Comparison of ENCODE assay signal across 21 mouse cellular contexts in the genomic region with DNA sequence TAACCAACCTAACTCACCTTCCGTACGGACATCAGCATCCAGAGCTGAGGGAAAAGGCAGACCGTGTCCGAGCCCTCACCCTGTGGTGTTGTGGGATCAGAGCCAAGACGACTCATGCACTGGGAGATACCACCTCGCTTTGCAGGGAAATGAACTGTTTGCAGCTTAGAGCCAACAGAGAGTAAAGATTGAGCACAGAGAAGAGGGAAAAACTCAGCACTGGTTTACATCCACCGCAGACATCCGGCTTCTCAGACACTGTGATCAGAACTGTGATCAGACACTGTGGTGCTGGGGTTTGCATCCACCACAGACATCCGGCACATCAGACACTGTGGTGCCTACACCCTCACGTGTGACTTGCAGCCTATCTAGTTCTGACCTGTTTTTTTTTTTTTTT. TPM values are rescaled to one million over a fixed set of nuclear protein-coding genes. Genes with fewer than 3 reads are reported as not detected.
DNase-seq lines count a peak whose midpoint lies in the region; ATAC-seq and TF ChIP-seq lines count a peak whose summit lies in the region.
"Not testable (repeated sequence)": the region's sequence is repeated elsewhere in the genome, so short reads cannot be mapped to it uniquely, and the experiment has no call there.
"Had no signal": no experiment of that assay in that cellular context is flagged by ENCODE, and none has a peak within 500 bp of the region (broad histone marks: within the 10 kb centered on the region; RNA-seq: fewer than 3 reads in every experiment).

No protein-coding gene starts in this region.

- ATAC-seq in activated CD4-positive, CD25-positive, alpha-beta regulatory T cell, adult 4 months = peak; percentile 98
- ATAC-seq in lung, embryonic 14.5 days (ENCODE audit: insufficient read depth) = not testable (repeated sequence)

- WGBS in lung, embryonic 14.5 days = 59% methylated on average over 8 of the region's 10 CpGs

- not testable (repeated sequence) for H3K9me3 ChIP-seq in lung, embryonic 14.5 days (ENCODE audit: low read depth, low read length)

- H3K27ac ChIP-seq in lung, embryonic 14.5 days (ENCODE audit: low read depth) = not testable (repeated sequence)

- intact Hi-C loops in heart, postnatal 10 days (cut with DNase I) = not testable (repeated sequence)

- H3K4me2 ChIP-seq in lung, embryonic 14.5 days = not testable (repeated sequence)
- peak overlapping the region; percentile 53 for H3K4me2 ChIP-seq in myocyte (ENCODE audit: low read depth)

- DNase-seq in CD4-positive, CD25-positive, alpha-beta regulatory T cell, adult 2 months (ENCODE audit: low read depth, low spot score) = peak; percentile 76
- DNase-seq in cerebellum, postnatal 36 days = peak; percentile 22 to 33
- DNase-seq in heart, postnatal 10 days = peak; percentile 37 to 47
- DNase-seq in lung, embryonic 14.5 days = peak; percentile 11
- DNase-seq in thymus, adult 18-20 months = peak; percentile 54 to 73
- DNase-seq in urinary bladder, postnatal 14 days (ENCODE audit: low spot score) = peak; percentile 19

- H3K9ac ChIP-seq in lung, embryonic 14.5 days = not testable (repeated sequence)

- not testable (repeated sequence) for H3K4me1 ChIP-seq in lung, embryonic 14.5 days (ENCODE audit: insufficient read depth)

- H3K4me3 ChIP-seq in lung, embryonic 14.5 days (ENCODE audit: low read depth, low read length); myocyte: not testable (repeated sequence)

- TF ChIP-seq POLR2A in myocyte (IDR thresholded peaks at IDR 0.05; ENCODE audit: insufficient read length, low read depth) = not testable (repeated sequence)

- not testable (repeated sequence) for H3ac ChIP-seq in myocyte (ENCODE audit: control insufficient read depth, insufficient read length)

- not testable (repeated sequence) for H3K79me2 ChIP-seq in myocyte (ENCODE audit: control insufficient read depth, insufficient read depth)

- not testable (repeated sequence) for TF ChIP-seq CTCF in lung, embryonic 14.5 days (IDR thresholded peaks at IDR 0.05; ENCODE audit: low read depth)

- H3K27me3 ChIP-seq in lung, embryonic 14.5 days (ENCODE audit: insufficient read depth, low read length); myocyte (ENCODE audit: control insufficient read depth, insufficient read depth, insufficient read length): not testable (repeated sequence)

- H3K36me3 ChIP-seq in lung, embryonic 14.5 days (ENCODE audit: insufficient read depth); myocyte (ENCODE audit: control insufficient read depth, insufficient read depth): not testable (repeated sequence)

RNA-seq across cellular contexts. Expression of a gene that starts 4.6 kb away (rescaled TPM):
- 10 to 100 TPM; 11.5 to 12.7 TPM for polyA plus RNA-seq in activated CD4-positive, CD25-positive, alpha-beta regulatory T cell, adult 4 months (2017; shearing (Covaris generic))
- total RNA-seq in heart, postnatal 10 days (2021) = under 1 TPM in 1 of 2 experiments, not detected in 1; 0.17 TPM
- not detected in 2 replicates for polyA plus RNA-seq in lung, embryonic 14.5 days (2014; fragmentation: Nextera tagmentation; extraction: Ambion mirVana)
- polyA plus RNA-seq in myocyte (2012; fragmentation: generic; extraction: Trizol) = 16.3 TPM
- total RNA-seq: gastrocnemius, adult 2 months; granulocyte monocyte progenitor cell, adult 5-6 weeks; layer of hippocampus, adult 18-20 months; layer of hippocampus, postnatal 36 days had no signal
- polyA plus RNA-seq: forebrain, embryonic 10.5 days; hindbrain, embryonic 13.5 days; kidney, embryonic 16.5 days had no signal

RNA-seq across cellular contexts. Expression of a gene that starts 7.5 kb away (rescaled TPM):
- polyA plus RNA-seq in activated CD4-positive, CD25-positive, alpha-beta regulatory T cell, adult 4 months (2017; shearing (Covaris generic)) = not detected
- under 1 TPM; 0.17 to 0.34 TPM for total RNA-seq in heart, postnatal 10 days (2021)
- not detected in 2 replicates for polyA plus RNA-seq in lung, embryonic 14.5 days (2014; fragmentation: Nextera tagmentation; extraction: Ambion mirVana)
- 0.18 TPM for polyA plus RNA-seq in myocyte (2012; fragmentation: generic; extraction: Trizol)
- total RNA-seq: granulocyte monocyte progenitor cell, adult 5-6 weeks; layer of hippocampus, adult 18-20 months had no signal
- polyA plus RNA-seq: adrenal gland, adult 2 months; forebrain, embryonic 10.5 days; hindbrain, embryonic 13.5 days; midbrain, embryonic 15.5 days; neural tube, embryonic 12.5 days had no signal

RNA-seq across cellular contexts. Expression of a gene that starts 40.9 kb away (rescaled TPM):
- under 1 TPM; 0.21 to 0.31 TPM for polyA plus RNA-seq in activated CD4-positive, CD25-positive, alpha-beta regulatory T cell, adult 4 months (2017; shearing (Covaris generic))
- total RNA-seq in heart, postnatal 10 days (2021) = under 1 TPM in 1 of 2 experiments, not detected in 1; 0.29 TPM
- polyA plus RNA-seq in lung, embryonic 14.5 days (2014; fragmentation: Nextera tagmentation; extraction: Ambion mirVana) = not detected in 2 replicates
- not detected for polyA plus RNA-seq in myocyte (2012; fragmentation: generic; extraction: Trizol)
- total RNA-seq: adrenal gland, adult 2 months; granulocyte monocyte progenitor cell, adult 5-6 weeks; layer of hippocampus, adult 18-20 months; layer of hippocampus, postnatal 36 days; liver, adult 2 months had no signal
- polyA plus RNA-seq: adrenal gland, adult 2 months; embryonic facial prominence, embryonic 14.5 days; forebrain, embryonic 10.5 days; heart, embryonic 14.5 days; hindbrain, embryonic 13.5 days; liver, adult 2 months; midbrain, embryonic 15.5 days; neural tube, embryonic 12.5 days had no signal

Comparison
In these comparisons a context has a peak if more than half of its experiments do, and no peak if none do; other contexts are left out.
1. DNase-seq: peak in every context shown above with its lines; median percentile 76 in CD4-positive, CD25-positive, alpha-beta regulatory T cell, adult 2 months; 64 in thymus, adult 18-20 months; 42 in heart, postnatal 10 days; 28 in cerebellum, postnatal 36 days; 19 in urinary bladder, postnatal 14 days; 11 in lung, embryonic 14.5 days.
2. RNA of a gene that starts 4.6 kb away (polyA plus RNA-seq): 16.3 TPM in myocyte (single experiment) and 11.5 to 12.7 TPM in activated CD4-positive, CD25-positive, alpha-beta regulatory T cell, adult 4 months; not detected in lung, embryonic 14.5 days; every median in the first group is over 10 times any median in the second.